Mouse (Mus musculus): ENCODE measurements around the gene Plekhg4.

GRCm38 (mm10) chr8:105348450-105349095, 24.5 kb upstream of the Plekhg4 start, which contains the start of gene Slc9a5:
- TF ChIP-seq POLR2A (IDR thresholded peaks at IDR 0.05; ENCODE audit: control insufficient read depth, extremely low read depth, insufficient read depth, low read length, poor library complexity): no peak
- TF ChIP-seq CTCF (IDR thresholded peaks at IDR 0.05; ENCODE audit: borderline replicate concordance, control insufficient read depth, extremely low read depth, insufficient read depth, low read length, poor library complexity): peak; percentile 19; the same call in 1 of the 2 replicates
